In the genomic region with DNA sequence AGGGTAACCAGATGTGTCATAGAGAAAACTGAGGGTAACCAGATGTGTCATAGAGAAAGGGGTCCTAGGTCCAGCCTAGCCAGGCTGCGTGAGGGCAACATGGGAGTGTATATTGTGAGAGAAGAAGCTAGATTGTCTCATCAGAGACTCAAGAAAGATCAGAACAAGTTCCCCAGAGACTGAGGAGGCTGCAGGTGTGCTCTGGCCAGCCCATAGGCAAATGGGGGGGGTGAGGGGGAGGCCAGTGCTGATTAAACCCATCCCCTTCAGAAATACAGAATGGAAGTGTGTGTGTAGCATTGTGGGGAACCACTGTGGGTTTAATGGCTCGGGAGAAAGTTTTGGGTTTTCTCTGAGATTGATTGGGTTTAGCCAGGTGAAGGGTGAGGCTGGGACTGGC, we compare ENCODE assay signal across 26 mouse cellular contexts. TPM values are rescaled to one million over a fixed set of nuclear protein-coding genes. Genes with fewer than 3 reads are reported as not detected.
DNase-seq lines count a peak whose midpoint lies in the region; TF ChIP-seq lines count a peak whose summit lies in the region.
"Had no signal": no experiment of that assay in that cellular context is flagged by ENCODE, and none has a peak within 500 bp of the region (broad histone marks: within the 10 kb centered on the region; RNA-seq: fewer than 3 reads in every experiment).

No protein-coding gene starts in this region.

- H3K27ac ChIP-seq in testis, adult 2 months (ENCODE audit: control insufficient read depth, insufficient read depth, low read depth, low read length): no peak overlapping the region
- no peak overlapping the region for H3K27ac ChIP-seq in CH12.LX (ENCODE audit: insufficient read depth, low read depth)
- no peak overlapping the region for H3K27ac ChIP-seq in layer of hippocampus, adult 2 months

- H3K9ac ChIP-seq in CH12.LX (ENCODE audit: insufficient read depth, low read depth): no peak overlapping the region

- DNase-seq in testis, postnatal 14 days (ENCODE audit: low spot score): no peak
- DNase-seq in A20 (ENCODE audit: low read depth, low spot score): peak; percentile 88
- DNase-seq in CH12.LX (ENCODE audit: extremely low read depth): peak; percentile 76
- peak; percentile 40 for DNase-seq in splenic B cell, adult 2 months (ENCODE audit: low read depth, low spot score)
- no peak for DNase-seq in layer of hippocampus, adult 2 months (ENCODE audit: low spot score in 2 of 2)
- no peak for DNase-seq in yolk sac, embryonic 10.5 days (ENCODE audit: low spot score)
- DNase-seq in right cerebral cortex, postnatal 4 days: no peak
- DNase-seq: adrenal gland, adult 2 months; adrenal gland, adult 8-10 months; adrenal gland, postnatal 10 days; adrenal gland, postnatal 14 days; adrenal gland, postnatal 25 days; adrenal gland, postnatal 36 days; B cell, adult 2 months; cerebellum, adult 11 months; cerebellum, adult 11-12 months; cerebellum, adult 18-20 months; cerebellum, adult 2 months had no signal

- no peak for TF ChIP-seq CTCF in testis, adult 2 months (IDR thresholded peaks at IDR 0.05; ENCODE audit: control insufficient read depth, insufficient read depth, insufficient replicate concordance, low read depth, low read length)
- TF ChIP-seq CTCF in CH12.LX (conservative IDR thresholded peaks at IDR 0.05 in 1 of 2, IDR thresholded peaks at IDR 0.05 in 1 of 2; ENCODE audit: low read depth in 2 of 2, low read length in 2 of 2): no peak
- no peak for TF ChIP-seq CTCF in layer of hippocampus, adult 2 months (conservative IDR thresholded peaks at IDR 0.05)

- H3K36me3 ChIP-seq in testis, adult 2 months (ENCODE audit: control insufficient read depth, insufficient read depth, low read length): no peaks in the 10 kb centered on the region
- H3K36me3 ChIP-seq in CH12.LX (replicated peaks in 1 of 2; ENCODE audit: control insufficient read depth in 1 of 2, insufficient read depth in 1 of 2, low read length in 1 of 2): peaks cover 0 to 2% of the 10 kb centered on the region in 2 experiments
- H3K36me3 ChIP-seq in splenic B cell, adult 2 months (ENCODE audit: control insufficient read depth, insufficient read depth, low read length, poor library complexity, severe bottlenecking): no peaks in the 10 kb centered on the region
- H3K36me3 ChIP-seq: G1E had no signal

- H3K4me3 ChIP-seq in testis, adult 2 months (ENCODE audit: control insufficient read depth, low read depth, low read length): peak overlapping the region; percentile 59
- no peak overlapping the region for H3K4me3 ChIP-seq in CH12.LX (replicated peaks in 1 of 3; ENCODE audit: low read depth in 2 of 3, low read length in 2 of 3, poor library complexity in 1 of 3)
- no peak overlapping the region for H3K4me3 ChIP-seq in layer of hippocampus, adult 2 months

- in situ Hi-C loops in CH12.LX (cut with MboI; ENCODE audit: low pct_ligation_motif_present, low pct_unique_long_range_greater_than_20kb, low sequenced_read_pairs): no loop called here

- no peak for TF ChIP-seq POLR2A in testis, adult 2 months (IDR thresholded peaks at IDR 0.05; ENCODE audit: control insufficient read depth, low read depth, low read length)
- no peak for TF ChIP-seq POLR2A in CH12.LX (IDR thresholded peaks at IDR 0.05; ENCODE audit: low read depth, low read length)

- H3K9me3 ChIP-seq in CH12.LX (replicated peaks; ENCODE audit: low read length): peaks cover 5% of the 10 kb centered on the region
- H3K9me3 ChIP-seq: G1E had no signal

- no peaks in the 10 kb centered on the region for H3K79me2 ChIP-seq in CH12.LX (replicated peaks; ENCODE audit: control insufficient read depth, extremely low read depth, insufficient read depth, poor library complexity, severe bottlenecking)

- dilution Hi-C loops in CH12.LX (cut with MboI; ENCODE audit: extremely low pct_ligation_motif_present, extremely low pct_unique_long_range_greater_than_20kb, low sequenced_read_pairs): no loop called here

- TF ChIP-seq EP300 in CH12.LX (IDR thresholded peaks at IDR 0.05; ENCODE audit: low read length): peak; percentile 66; the same call in 1 of the 2 replicates

- peaks cover 7% of the 10 kb centered on the region for H3K4me1 ChIP-seq in testis, adult 2 months (ENCODE audit: control insufficient read depth, insufficient read depth, low read length)
- H3K4me1 ChIP-seq in CH12.LX (ENCODE audit: control insufficient read depth in 1 of 2, insufficient read depth in 2 of 2): peaks cover 18 to 56% of the 10 kb centered on the region in 2 experiments

- no peaks in the 10 kb centered on the region for H3K27me3 ChIP-seq in testis, adult 2 months (ENCODE audit: control insufficient read depth, insufficient read depth, low read length)
- H3K27me3 ChIP-seq in CH12.LX (replicated peaks): no peaks in the 10 kb centered on the region
- no peaks in the 10 kb centered on the region for H3K27me3 ChIP-seq in splenic B cell, adult 2 months (ENCODE audit: control insufficient read depth, insufficient read depth, low read length, poor library complexity, severe bottlenecking)
- H3K27me3 ChIP-seq: Patski had no signal

- H3K4me2 ChIP-seq in CH12.LX (ENCODE audit: insufficient read depth, low read depth, poor library complexity, severe bottlenecking): peak overlapping the region; percentile 26; the same call in 1 of the 2 replicates

- TF ChIP-seq RAD21 in CH12.LX (IDR thresholded peaks at IDR 0.05; ENCODE audit: low read depth, low read length): no peak

TF ChIP-seq in CH12.LX, 34 proteins besides CTCF, POLR2A, EP300 and RAD21:
- TF ChIP-seq USF2 (conservative IDR thresholded peaks at IDR 0.05; ENCODE audit: low read depth, low read length) (no peak), MAZ (IDR thresholded peaks at IDR 0.05; ENCODE audit: low read depth, low read length) (no peak), MAX (IDR thresholded peaks at IDR 0.05; ENCODE audit: low read length) (no peak), ETS1 (conservative IDR thresholded peaks at IDR 0.05; ENCODE audit: low read depth, low read length) (peak; percentile 35), TBP (conservative IDR thresholded peaks at IDR 0.05; ENCODE audit: low read depth, low read length) (0 out of 2 replicates have a peak, but pooled peaks have one; percentile 25), USF1 (IDR thresholded peaks at IDR 0.05; ENCODE audit: low read depth, low read length) (no peak), CHD2 (IDR thresholded peaks at IDR 0.05; ENCODE audit: low read length) (no peak), HCFC1 (IDR thresholded peaks at IDR 0.05; ENCODE audit: low read depth, low read length) (no peak), MAFK (IDR thresholded peaks at IDR 0.05; ENCODE audit: insufficient replicate concordance, low read length) (0 out of 2 replicates have a peak, but pooled peaks have one; percentile 47), NRF1 (IDR thresholded peaks at IDR 0.05; ENCODE audit: low read depth, low read length) (0 out of 2 replicates have a peak, but pooled peaks have one; percentile 17), IRF4 (IDR thresholded peaks at IDR 0.05; ENCODE audit: low read depth, low read length) (0 out of 2 replicates have a peak, but pooled peaks have one; percentile 16), TCF12 (IDR thresholded peaks at IDR 0.05; ENCODE audit: low read depth, low read length) (peak; percentile 75), BHLHE40 (IDR thresholded peaks at IDR 0.05; ENCODE audit: low read depth, low read length) (no peak; the same call in 1 of the 2 replicates)

RNA-seq across cellular contexts. Expression of gene Tead2, which starts 6.1 kb away (rescaled TPM):
- 43.1 and 60.2 TPM in 2 replicates for polyA plus RNA-seq in testis, adult 2 months (2012; rRNA removed)
- total RNA-seq in CH12.LX (2012; rRNA removed): 0.38 and 0.71 TPM in 2 replicates
- total RNA-seq in CH12.LX (2014; rRNA removed): 0.31 and 0.84 TPM in 2 replicates
- 2.5 and 3.0 TPM in 2 replicates for polyA plus RNA-seq in CH12.LX (2012; ENCODE audit: insufficient read length, low read depth)
- 1 to 10 TPM; 4.3 to 5.7 TPM for total RNA-seq in layer of hippocampus, adult 2 months (2021)
- polyA plus RNA-seq: G1E had no signal

RNA-seq across cellular contexts. Expression of gene Dkkl1, which starts 9.7 kb away (rescaled TPM):
- 1,273 and 1,348 TPM in 2 replicates for polyA plus RNA-seq in testis, adult 2 months (2012; rRNA removed)
- total RNA-seq in CH12.LX (2012; rRNA removed): 1.3 and 1.6 TPM in 2 replicates
- 0.22 and 0.24 TPM in 2 replicates for total RNA-seq in CH12.LX (2014; rRNA removed)
- polyA plus RNA-seq in CH12.LX (2012; ENCODE audit: insufficient read length, low read depth): 0.44 and 0.60 TPM in 2 replicates
- total RNA-seq in layer of hippocampus, adult 2 months (2021): 1 to 10 TPM; 1.6 TPM
- total RNA-seq: adrenal gland, adult 18-20 months; adrenal gland, adult 2 months; adrenal gland, adult 8-10 months; adrenal gland, postnatal 14 days; adrenal gland, postnatal 25 days; adrenal gland, postnatal 36 days had no signal
- polyA plus RNA-seq: adrenal gland, adult 2 months; G1E; Patski had no signal

RNA-seq across cellular contexts. Expression of gene Ccdc155, which starts 17.0 kb away (rescaled TPM):
- 78.3 and 81.9 TPM in 2 replicates for polyA plus RNA-seq in testis, adult 2 months (2012; rRNA removed)
- 0.04 TPM in 1 of 2 replicates, not detected in the other for total RNA-seq in CH12.LX (2012; rRNA removed)
- not detected in 2 replicates for total RNA-seq in CH12.LX (2014; rRNA removed)
- not detected in 2 replicates for polyA plus RNA-seq in CH12.LX (2012; ENCODE audit: insufficient read length, low read depth)
- total RNA-seq in layer of hippocampus, adult 2 months (2021): 1 to 10 TPM; 3.5 to 3.9 TPM
- total RNA-seq: adrenal gland, postnatal 36 days; G1E had no signal
- polyA plus RNA-seq: C2C12; CD4-positive, CD25-positive, alpha-beta regulatory T cell, adult 4 months; G1E had no signal

RNA-seq across cellular contexts. Expression of gene Cd37, which starts 17.2 kb away (rescaled TPM):
- 78.0 and 87.4 TPM in 2 replicates for polyA plus RNA-seq in testis, adult 2 months (2012; rRNA removed)
- total RNA-seq in CH12.LX (2012; rRNA removed): 71.3 and 91.1 TPM in 2 replicates
- total RNA-seq in CH12.LX (2014; rRNA removed): 69.3 and 73.8 TPM in 2 replicates
- 397 and 437 TPM in 2 replicates for polyA plus RNA-seq in CH12.LX (2012; ENCODE audit: insufficient read length, low read depth)
- total RNA-seq in layer of hippocampus, adult 2 months (2021): 1 to 10 TPM; 3.7 to 5.5 TPM

RNA-seq across cellular contexts. Expression of gene Slc6a16, which starts 19.2 kb away (rescaled TPM):
- polyA plus RNA-seq in testis, adult 2 months (2012; rRNA removed): 76.9 and 81.4 TPM in 2 replicates
- total RNA-seq in CH12.LX (2012; rRNA removed) (0.08 TPM in 1 of 2 replicates, not detected in the other), CH12.LX (2014; rRNA removed) (0.13 TPM in 1 of 2 replicates, not detected in the other)
- polyA plus RNA-seq in CH12.LX (2012; ENCODE audit: insufficient read length, low read depth): 0.37 and 0.49 TPM in 2 replicates
- total RNA-seq in layer of hippocampus, adult 2 months (2021): 1 to 10 TPM; 1.7 to 2.8 TPM
- total RNA-seq: adrenal gland, adult 18-20 months; adrenal gland, adult 2 months; adrenal gland, postnatal 14 days; adrenal gland, postnatal 25 days; adrenal gland, postnatal 36 days; MEL had no signal
- polyA plus RNA-seq: activated CD4-positive, CD25-positive, alpha-beta regulatory T cell, adult 4 months; adrenal gland, adult 2 months; C2C12; CD4-positive, CD25-positive, alpha-beta regulatory T cell, adult 4 months; G1E; Patski had no signal

Comparison
In these comparisons a context has a peak if more than half of its experiments do, and no peak if none do; other contexts are left out.
1. DNase-seq: peak in A20 (single experiment), CH12.LX (single experiment) and splenic B cell, adult 2 months (single experiment); none in testis, postnatal 14 days (single experiment), layer of hippocampus, adult 2 months (0 of 2), yolk sac, embryonic 10.5 days (single experiment) and right cerebral cortex, postnatal 4 days (single experiment).
2. RNA of gene Ccdc155, which starts 17.0 kb away (total RNA-seq): 3.5 to 3.9 TPM in layer of hippocampus, adult 2 months; 0.04 TPM in CH12.LX; every median in the first group is over 4 times any median in the second.